Mouse (Mus musculus) liver, postnatal 0 days (tissue): ENCODE measurements around the gene Dlk1. TPM values are rescaled to one million over a fixed set of nuclear protein-coding genes. Genes with fewer than 3 reads are reported as not detected.

Source experiments
- ATAC-seq: fragments of 200-750 bp; cut with Nextera tagmentation; 2 replicates; pipeline ENCODE4 v1.8.0; 2017; ENCODE audit warnings: mild to moderate bottlenecking, moderate library complexity
- DNase-seq: peaks from one replicate; pipeline ENCODE4 v3.0.0-alpha.2; 2016
- H3K27ac ChIP-seq: fragments of 300-500 bp; sonication (generic); 2 replicates; pipeline ENCODE4 v1.5.1; 2014; ENCODE audit warnings: antibody characterized with exemption, moderate library complexity, mild to moderate bottlenecking, low read depth
- H3K27me3 ChIP-seq: fragments of 300-500 bp; sonication (generic); 2 replicates; pipeline ENCODE4 v1.6.1; 2014; ENCODE audit warnings: low read length, control low read depth, mixed read lengths; ENCODE audit not compliant: insufficient read depth
- H3K36me3 ChIP-seq: fragments of 300-500 bp; sonication (generic); replicated peaks from 2 replicates; pipeline ENCODE4 v1.6.1; 2014; ENCODE audit warnings: mild to moderate bottlenecking, control low read depth, low read length, moderate library complexity, mixed read lengths; ENCODE audit not compliant: insufficient read depth
- H3K4me1 ChIP-seq: fragments of 300-500 bp; sonication (generic); 2 replicates; pipeline ENCODE4 v1.6.1; 2014; ENCODE audit warnings: antibody characterized with exemption, mild to moderate bottlenecking, control low read depth; ENCODE audit not compliant: insufficient read depth
- H3K4me2 ChIP-seq: fragments of 300-500 bp; sonication (generic); 2 replicates; pipeline ENCODE4 v1.6.1; 2014; ENCODE audit warnings: low read depth, mild to moderate bottlenecking, low read length, moderate library complexity, mixed read lengths
- H3K4me3 ChIP-seq: fragments of 300-500 bp; sonication (generic); 2 replicates; pipeline ENCODE4 v1.5.1; 2014; ENCODE audit warnings: low read depth, low read length
- H3K9ac ChIP-seq: fragments of 300-500 bp; sonication (generic); replicated peaks from 2 replicates; pipeline ENCODE4 v1.6.1; 2014; ENCODE audit warnings: mild to moderate bottlenecking, moderate library complexity
- H3K9me3 ChIP-seq: fragments of 300-500 bp; sonication (generic); 2 replicates; pipeline ENCODE4 v1.6.1; 2016; ENCODE audit warnings: mild to moderate bottlenecking, control low read depth, low read length, mixed read lengths
- CTCF ChIP-seq: sonication (generic); IDR thresholded peaks from 2 replicates; pipeline ENCODE4 v1.5.1; 2016; ENCODE audit warnings: antibody characterized with exemption, low read depth
- EP300 ChIP-seq: IDR thresholded peaks from 2 replicates; pipeline ENCODE4 v1.6.1; 2016; ENCODE audit warnings: antibody characterized with exemption, low read depth, mild to moderate bottlenecking
- WGBS: fragments of 180-500 bp; shearing (Covaris S2); extraction: QIAGEN DNeasy Blood & Tissue Kit; methylation state at CpG from one replicate; pipeline ENCODE4 v1.1.7; 2014; ENCODE audit not compliant: insufficient replicate concordance; 5-methylcytosine and 5-hydroxymethylcytosine counted together
- polyA plus RNA-seq: library from polyadenylated mRNA; unstranded; fragments of >200 nt; fragmentation: Nextera tagmentation; extraction: Ambion mirVana; gene quantifications from 2 replicates; pipeline ENCODE4 v1.2.1, GENCODE M21; 2015

Gene Dlk1
- polyA plus RNA-seq, 1 experiment from 2014 or later, result 50.7 TPM

- H3K4me3 ChIP-seq, result no peak overlapping the region
- no peaks in the 10 kb centered on the region for H3K36me3 ChIP-seq
- 68% methylated on average over 3 of the region's 3 CpGs for WGBS
- H3K9me3 ChIP-seq, result no peaks in the 10 kb centered on the region
- H3K27ac ChIP-seq, result no peak overlapping the region
- H3K27me3 ChIP-seq, result 0 out of 2 replicates have a peak, but pooled peaks cover 6% of the 10 kb centered on the region
- H3K9ac ChIP-seq, result no peak overlapping the region
- H3K4me1 ChIP-seq, result peaks cover 26% of the 10 kb centered on the region
- ATAC-seq (no peak), DNase-seq (no peak)
- H3K4me2 ChIP-seq, result no peak overlapping the region
- TF ChIP-seq EP300 (no peak), CTCF (no peak)
Measured at GRCm38 (mm10) chr12:109443276-109443675, 9.3 kb upstream of the Dlk1 start.

- Histone ChIP-seq H3K4me1 (peaks cover 24% of the 10 kb centered on the region), H3K27ac (no peak overlapping the region), H3K36me3 (no peaks in the 10 kb centered on the region), H3K9ac (no peak overlapping the region), H3K9me3 (no peaks in the 10 kb centered on the region), H3K4me3 (no peak overlapping the region), H3K27me3 (0 out of 2 replicates have a peak, but pooled peaks cover 6% of the 10 kb centered on the region), H3K4me2 (no peak overlapping the region)
- DNase-seq (no peak), ATAC-seq (no peak)
- TF ChIP-seq CTCF (no peak), EP300 (no peak)
- WGBS, result 47% methylated on average over 5 of the region's 5 CpGs
Measured at GRCm38 (mm10) chr12:109444999-109445398, 7.6 kb upstream of the Dlk1 start.

DNA sequence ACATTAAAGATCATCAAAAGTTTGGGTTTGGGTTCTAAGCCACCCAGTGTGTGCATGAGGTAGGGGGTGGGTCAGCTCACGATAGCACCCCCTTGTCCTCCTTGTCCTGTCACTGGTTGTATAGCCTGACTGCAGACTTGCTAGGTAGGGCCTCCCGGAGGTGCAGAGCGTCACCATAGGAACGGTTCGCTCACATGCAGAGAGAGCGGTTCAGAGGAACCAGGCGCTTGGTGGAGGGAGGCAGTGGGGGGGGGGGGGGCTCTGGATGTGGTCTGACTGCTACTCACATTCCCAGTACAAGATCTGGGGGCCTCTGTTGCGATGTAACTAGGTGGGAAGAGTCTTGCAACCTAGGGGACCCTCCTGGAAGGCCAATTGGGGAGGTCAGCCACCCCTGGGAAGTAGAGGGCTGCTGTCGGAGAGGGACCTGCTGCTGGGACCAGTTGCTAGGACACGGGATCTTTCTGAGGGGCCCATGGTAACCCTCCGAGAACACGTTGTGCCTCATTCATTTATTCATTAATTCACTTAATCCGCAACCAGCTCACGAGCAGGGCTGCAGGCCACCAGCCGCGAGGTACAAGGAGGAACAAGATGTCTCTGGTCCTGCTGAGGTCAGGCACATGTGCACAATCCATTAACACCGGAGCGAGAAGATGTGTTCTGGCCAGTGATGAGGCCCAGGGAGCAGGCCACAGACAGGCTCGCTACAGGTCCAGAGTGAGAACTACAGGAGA is 7.0 kb upstream of the Dlk1 start:
- Histone ChIP-seq H3K9ac (no peak overlapping the region), H3K27ac (no peak overlapping the region), H3K4me3 (0 out of 2 replicates have a peak overlapping the region, but pooled peaks have one; percentile 17), H3K27me3 (0 out of 2 replicates have a peak, but pooled peaks cover 10% of the 10 kb centered on the region), H3K4me1 (peaks cover 25% of the 10 kb centered on the region), H3K4me2 (peak overlapping the region; percentile 56), H3K9me3 (no peaks in the 10 kb centered on the region), H3K36me3 (no peaks in the 10 kb centered on the region)
- TF ChIP-seq CTCF (peak; percentile 27; the same call in 1 of the 2 replicates), EP300 (no peak)
- ATAC-seq, result no peak
- DNase-seq, result no peak
- 24% methylated on average over 19 of the region's 19 CpGs for WGBS

DNA sequence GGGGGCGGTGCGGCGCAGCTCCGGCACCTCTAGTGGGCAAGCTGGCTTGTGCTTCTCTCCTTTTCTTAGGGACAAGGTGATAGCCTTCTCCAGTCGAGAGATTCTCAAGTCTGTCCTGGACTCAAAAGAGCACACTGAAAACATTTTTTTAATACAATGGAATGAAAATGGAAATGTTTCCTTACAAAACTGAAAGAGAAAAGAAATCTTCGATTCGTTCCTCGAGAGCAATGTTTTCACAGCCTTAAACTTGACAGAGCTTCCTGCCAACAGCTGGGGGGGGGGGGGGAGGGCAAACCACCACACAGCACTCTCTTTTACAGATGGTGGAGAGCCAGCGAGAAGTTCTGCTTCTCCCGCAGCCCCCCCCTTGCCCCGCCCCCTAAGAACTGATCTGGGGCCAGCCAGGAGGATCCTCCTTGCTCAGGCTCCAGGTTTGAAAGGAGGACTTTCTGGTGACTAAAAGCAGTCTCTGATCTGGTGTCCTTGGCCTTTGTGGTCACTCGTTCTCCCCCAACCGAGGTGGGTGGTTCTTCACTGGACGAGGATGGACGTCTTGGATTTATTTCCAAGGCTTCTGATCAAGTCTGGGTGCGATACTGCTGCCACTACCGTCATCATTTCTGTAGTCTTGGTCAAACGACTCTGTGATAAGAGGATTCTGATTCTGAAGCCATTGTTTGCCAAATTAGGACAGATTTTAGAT is 6.2 kb upstream of the Dlk1 start:
- 12% methylated on average over 18 of the region's 18 CpGs for WGBS
- Histone ChIP-seq H3K4me1 (peaks cover 24% of the 10 kb centered on the region), H3K27me3 (peaks cover 16% of the 10 kb centered on the region; the same call in 1 of the 2 replicates), H3K9me3 (no peaks in the 10 kb centered on the region), H3K4me3 (0 out of 2 replicates have a peak overlapping the region, but pooled peaks have one; percentile 17), H3K36me3 (no peaks in the 10 kb centered on the region), H3K9ac (no peak overlapping the region), H3K4me2 (peak overlapping the region; percentile 56), H3K27ac (no peak overlapping the region)
- no peak for DNase-seq
- TF ChIP-seq CTCF (no peak), EP300 (no peak)
- ATAC-seq, result no peak

- Histone ChIP-seq H3K9me3 (no peaks in the 10 kb centered on the region), H3K9ac (no peak overlapping the region; the same call in 1 of the 2 replicates), H3K4me3 (0 out of 2 replicates have a peak overlapping the region, but pooled peaks have one; percentile 5), H3K4me2 (peak overlapping the region; percentile 54), H3K4me1 (peaks cover 28% of the 10 kb centered on the region), H3K36me3 (no peaks in the 10 kb centered on the region), H3K27ac (no peak overlapping the region), H3K27me3 (peaks cover 44% of the 10 kb centered on the region)
- TF ChIP-seq CTCF (no peak), EP300 (no peak)
- 3% methylated on average over 30 of the region's 30 CpGs for WGBS
- no peak for ATAC-seq
- DNase-seq, result no peak
Measured at GRCm38 (mm10) chr12:109449421-109450411, 2.9 kb upstream of the Dlk1 start.
